Mouse (Mus musculus): ENCODE measurements around the gene Phlda3.

DNA sequence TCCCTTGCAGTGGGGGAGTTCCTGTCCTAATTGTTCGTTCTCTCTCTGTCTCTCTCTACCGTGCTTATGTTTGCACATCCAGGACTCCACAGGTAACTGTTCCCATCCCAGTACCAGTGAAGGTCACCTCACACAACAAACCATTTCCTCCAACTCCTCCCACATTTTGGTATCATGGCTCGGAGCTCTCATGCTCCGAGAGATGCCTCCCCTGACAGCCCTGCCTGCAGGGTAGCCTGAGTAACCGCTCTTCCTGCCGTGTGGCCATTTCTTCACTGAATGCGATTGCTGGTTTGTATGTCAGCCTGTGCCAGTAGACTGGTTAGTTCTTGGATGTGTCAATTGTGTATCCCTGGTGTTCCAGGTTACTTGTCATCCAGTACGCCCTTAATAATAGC, 5.7 kb downstream of the Phlda3 start:
- TF ChIP-seq MYOD1 (IDR thresholded peaks at IDR 0.05; ENCODE audit: control insufficient read depth in 1 of 3, insufficient read length in 2 of 3, low read depth in 2 of 3) (no peak), REST (IDR thresholded peaks at IDR 0.05; ENCODE audit: insufficient read depth, insufficient read length) (no peak), POLR2A (IDR thresholded peaks at IDR 0.05; ENCODE audit: insufficient read length, low read depth) (no peak), MAX (IDR thresholded peaks at IDR 0.05; ENCODE audit: low read depth) (no peak), TCF12 (IDR thresholded peaks at IDR 0.05; ENCODE audit: insufficient read depth, poor library complexity, severe bottlenecking) (no peak), USF1 (IDR thresholded peaks at IDR 0.05; ENCODE audit: low read depth) (no peak), MYOG (IDR thresholded peaks at IDR 0.05; ENCODE audit: control insufficient read depth in 1 of 3, insufficient read depth in 1 of 3, insufficient read length in 2 of 3, low read depth in 2 of 3) (no peak), POLR2AphosphoS2 (IDR thresholded peaks at IDR 0.05; ENCODE audit: insufficient read length, low read depth) (no peak), E2F4 (IDR thresholded peaks at IDR 0.05; ENCODE audit: insufficient read depth) (no peak), CEBPB (IDR thresholded peaks at IDR 0.05; ENCODE audit: insufficient read depth, poor library complexity, severe bottlenecking) (no peak)
